Mouse (Mus musculus): Measurements from ENCODE around the gene Vps13d. TPM values are rescaled to one million over a fixed set of nuclear protein-coding genes. Genes with fewer than 3 reads are reported as not detected.

Gene Vps13d
- total RNA-seq, 2 experiments from 2014 or later, result 26.3 to 27.2 TPM

DNA sequence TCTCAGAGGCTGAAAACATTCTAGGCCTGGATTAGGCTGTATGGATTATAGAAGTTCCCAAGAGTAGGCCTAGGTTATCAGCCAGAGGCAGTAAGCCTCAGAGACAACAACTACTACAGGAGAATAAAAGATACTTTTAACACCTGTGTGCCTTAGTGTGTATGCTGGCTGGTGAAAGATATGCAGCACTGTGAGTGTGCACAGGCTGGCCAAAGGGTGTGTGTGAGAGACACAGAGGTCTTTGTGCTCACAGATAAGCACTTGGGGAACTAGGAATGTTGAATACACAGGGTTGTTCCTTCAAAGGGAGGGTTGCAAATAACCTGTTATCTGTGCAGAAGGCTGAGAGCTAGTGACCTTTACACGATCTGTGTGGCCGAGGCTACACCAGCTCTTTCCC lies 115.5 kb downstream of the Vps13d start:
- no peak for DNase-seq

GRCm38 (mm10) chr4:145074276-145074675 lies 120.5 kb downstream of the Vps13d start:
- no peak for DNase-seq

- no peak for DNase-seq
Measured at GRCm38 (mm10) chr4:145073728-145074127, 121.1 kb downstream of the Vps13d start.

DNA sequence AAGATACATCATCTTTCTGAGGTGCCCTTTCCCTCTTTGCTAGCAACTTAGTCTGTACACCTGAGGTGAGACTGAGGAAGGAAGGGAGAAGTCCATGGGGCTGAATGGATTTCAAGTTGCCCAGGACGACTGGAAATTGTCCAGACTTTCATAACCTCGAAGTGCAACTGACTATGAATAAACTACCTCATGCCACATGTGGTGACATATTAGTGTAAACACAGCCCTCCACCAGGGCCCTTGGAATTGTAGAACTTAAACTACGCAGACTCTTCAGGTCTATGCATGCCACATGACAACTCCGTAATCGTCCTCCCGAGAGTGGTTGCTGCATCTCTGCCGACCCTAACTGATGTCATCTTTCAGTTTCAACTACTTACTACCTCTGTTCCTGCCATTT lies 122.9 kb downstream of the Vps13d start:
- DNase-seq, result no peak

DNA sequence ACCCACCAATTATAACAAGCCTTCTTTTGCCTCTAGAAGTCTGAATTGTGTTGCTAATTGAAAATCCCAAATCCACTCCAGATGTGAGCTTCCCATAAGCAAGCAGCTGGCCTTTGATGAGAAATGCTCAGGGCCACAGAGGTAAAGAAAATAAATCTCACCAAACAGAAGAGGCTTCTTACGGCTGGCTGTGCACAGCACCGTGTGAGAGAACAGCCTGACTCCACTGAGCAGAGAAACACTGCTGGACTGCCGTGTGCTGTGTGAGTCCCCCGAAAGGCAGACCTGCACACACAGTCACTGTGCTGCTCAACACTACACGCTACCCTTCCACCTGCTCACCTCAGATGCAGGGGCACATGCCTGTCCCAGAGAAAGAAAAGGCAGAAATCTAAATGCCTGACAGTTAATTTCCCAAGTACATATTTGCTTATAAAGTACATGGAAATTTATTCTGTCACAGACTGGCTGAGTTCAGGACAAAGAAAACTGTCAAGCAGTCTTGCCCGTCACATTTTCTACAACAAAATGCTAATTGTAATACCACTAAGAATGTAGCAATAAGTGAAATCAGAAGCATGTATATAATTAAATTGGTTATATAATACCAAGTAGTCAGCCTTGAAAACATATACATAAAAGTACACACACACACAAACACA lies 127.7 kb downstream of the Vps13d start:
- DNase-seq, result no peak

- no peak for DNase-seq
Measured at GRCm38 (mm10) chr4:145066336-145067018, 128.3 kb downstream of the Vps13d start.

DNA sequence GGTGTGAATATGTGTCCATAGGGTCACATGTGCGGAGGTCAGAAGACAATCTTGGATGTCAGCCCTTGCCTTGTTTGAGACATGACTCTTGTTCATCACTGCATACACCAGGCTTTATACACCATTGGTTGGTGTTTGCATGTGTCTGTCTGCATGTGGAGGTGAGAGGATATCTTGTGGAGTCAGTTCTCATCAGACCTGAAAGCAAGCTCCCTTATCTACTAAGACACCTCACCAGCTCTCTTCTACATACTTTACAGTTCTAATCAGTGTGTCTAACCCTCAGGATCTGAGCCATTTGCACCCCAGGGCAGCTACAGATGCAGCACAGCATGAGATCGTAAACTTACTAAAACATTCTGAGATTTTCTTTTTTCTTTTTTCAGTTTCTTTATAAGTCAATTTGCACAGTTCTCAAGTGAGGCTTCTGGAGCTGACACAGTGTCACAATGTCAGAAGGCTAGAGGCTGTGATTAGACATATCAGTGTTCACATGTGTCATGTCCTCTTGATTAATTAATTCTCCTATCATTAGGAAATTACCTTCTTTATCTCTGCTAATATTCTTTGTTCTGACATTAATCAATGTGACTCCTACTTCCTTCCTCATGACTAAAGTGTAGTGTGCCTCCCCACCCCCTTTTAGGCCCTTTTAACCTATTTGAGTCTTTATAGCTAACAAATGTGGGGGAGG lies 135.9 kb downstream of the Vps13d start:
- no peak for DNase-seq

- no peak for DNase-seq
Measured at GRCm38 (mm10) chr4:145056346-145056745, 138.5 kb downstream of the Vps13d start.

DNA sequence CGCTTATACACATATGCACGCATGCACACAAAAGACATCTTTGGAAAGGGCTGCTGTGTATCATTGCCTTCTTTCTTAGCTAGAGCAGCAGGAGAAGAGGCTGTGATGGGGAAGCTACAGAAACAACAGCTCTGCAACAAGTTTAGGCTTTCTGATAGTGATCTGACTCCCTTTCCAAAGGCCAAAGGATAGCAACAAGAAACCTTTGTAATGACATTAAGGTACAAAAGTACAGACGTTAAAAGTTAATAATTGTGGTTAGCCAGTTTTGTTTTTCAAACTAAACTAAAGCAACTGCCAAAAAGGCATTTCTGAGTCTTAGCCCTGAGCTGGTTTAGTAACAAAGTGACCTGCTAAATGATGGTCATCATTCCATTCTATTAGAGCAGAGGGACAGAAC lies 139.0 kb downstream of the Vps13d start:
- DNase-seq, result no peak

DNA sequence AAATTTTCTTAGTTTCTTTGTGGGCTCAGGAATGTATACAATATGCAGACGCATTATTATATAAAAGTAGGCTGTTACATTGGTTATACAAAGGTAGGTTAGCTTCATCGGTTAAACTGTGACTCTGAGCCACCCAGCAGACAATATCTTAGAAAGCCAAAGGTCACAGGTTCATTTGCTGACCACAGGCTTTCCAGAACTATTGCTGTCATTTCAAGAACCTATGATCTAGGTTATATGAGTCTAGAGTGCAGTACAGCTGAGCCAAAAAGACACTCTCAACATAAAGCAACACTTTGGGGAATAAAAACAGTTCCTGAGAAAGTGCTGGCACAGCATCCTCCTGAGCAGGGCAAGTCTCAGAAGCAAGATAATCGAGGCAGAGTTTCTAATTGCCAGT lies 140.4 kb downstream of the Vps13d start:
- DNase-seq, result no peak

GRCm38 (mm10) chr4:145052697-145053096 lies 142.1 kb downstream of the Vps13d start:
- no peak for DNase-seq

- no peak for DNase-seq
Measured at GRCm38 (mm10) chr4:145052282-145052681, 142.5 kb downstream of the Vps13d start.

DNA sequence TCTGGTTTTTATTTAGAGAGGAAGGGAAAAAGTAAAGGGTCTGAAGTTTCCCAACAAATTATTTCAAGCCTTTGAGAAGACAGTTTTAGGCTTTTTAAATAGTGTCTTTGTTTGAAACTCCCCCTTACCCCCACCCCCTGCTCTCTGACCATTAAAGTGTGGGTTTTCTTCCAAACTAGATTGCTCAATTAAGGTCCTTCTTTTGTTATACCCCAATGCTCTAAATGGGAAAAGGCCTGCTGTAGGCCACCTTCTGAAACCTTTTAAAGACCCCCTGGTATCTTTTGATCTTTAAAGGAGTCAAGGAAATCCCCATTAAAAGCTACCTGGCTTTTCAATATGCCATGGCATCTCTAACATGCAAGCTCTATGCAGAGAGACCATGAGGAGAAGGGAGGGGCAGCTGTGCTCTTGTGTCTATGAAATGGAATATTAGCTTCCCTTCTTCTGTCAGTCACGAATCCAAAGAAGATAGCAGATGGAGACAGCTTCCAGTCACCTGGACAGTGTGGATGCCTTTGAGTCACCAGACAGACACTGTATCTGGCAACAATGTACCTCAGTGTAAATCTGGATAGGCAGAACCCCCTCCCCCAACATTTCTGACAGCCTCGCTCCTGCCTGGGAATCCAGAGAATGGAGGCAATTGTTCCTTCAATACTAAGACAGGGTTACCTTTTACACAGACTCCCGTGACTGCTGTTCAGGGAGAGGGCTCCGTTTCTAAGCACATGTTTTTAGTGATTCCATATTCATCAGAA lies 143.4 kb downstream of the Vps13d start:
- DNase-seq, result no peak

GRCm38 (mm10) chr4:145050518-145051208 lies 144.1 kb downstream of the Vps13d start:
- DNase-seq, result no peak

GRCm38 (mm10) chr4:145047964-145048363 lies 146.8 kb downstream of the Vps13d start:
- DNase-seq, result no peak

DNA sequence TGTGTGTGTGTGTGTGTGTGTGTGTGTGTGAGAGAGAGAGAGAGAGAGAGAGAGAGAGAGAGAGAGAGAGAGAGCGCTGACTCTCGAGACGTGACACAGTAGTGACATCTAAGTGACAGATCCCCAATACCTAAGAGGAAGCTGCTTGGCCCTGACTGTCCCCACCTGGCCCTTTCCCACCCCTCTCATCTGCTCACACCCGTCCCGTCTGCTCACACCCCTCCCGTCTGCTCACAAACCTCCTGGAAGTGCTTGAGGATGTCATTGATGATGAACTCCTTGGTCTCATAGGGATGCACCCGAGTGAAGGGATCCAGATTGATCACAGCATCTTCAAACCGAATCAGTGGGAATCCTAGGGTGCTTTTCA lies 148.8 kb downstream of the Vps13d start:
- no peak for DNase-seq

GRCm38 (mm10) chr4:145045312-145046031 lies 149.3 kb downstream of the Vps13d start:
- no peak for DNase-seq

GRCm38 (mm10) chr4:145041223-145041870 lies 153.5 kb downstream of the Vps13d start:
- DNase-seq, result no peak

DNA sequence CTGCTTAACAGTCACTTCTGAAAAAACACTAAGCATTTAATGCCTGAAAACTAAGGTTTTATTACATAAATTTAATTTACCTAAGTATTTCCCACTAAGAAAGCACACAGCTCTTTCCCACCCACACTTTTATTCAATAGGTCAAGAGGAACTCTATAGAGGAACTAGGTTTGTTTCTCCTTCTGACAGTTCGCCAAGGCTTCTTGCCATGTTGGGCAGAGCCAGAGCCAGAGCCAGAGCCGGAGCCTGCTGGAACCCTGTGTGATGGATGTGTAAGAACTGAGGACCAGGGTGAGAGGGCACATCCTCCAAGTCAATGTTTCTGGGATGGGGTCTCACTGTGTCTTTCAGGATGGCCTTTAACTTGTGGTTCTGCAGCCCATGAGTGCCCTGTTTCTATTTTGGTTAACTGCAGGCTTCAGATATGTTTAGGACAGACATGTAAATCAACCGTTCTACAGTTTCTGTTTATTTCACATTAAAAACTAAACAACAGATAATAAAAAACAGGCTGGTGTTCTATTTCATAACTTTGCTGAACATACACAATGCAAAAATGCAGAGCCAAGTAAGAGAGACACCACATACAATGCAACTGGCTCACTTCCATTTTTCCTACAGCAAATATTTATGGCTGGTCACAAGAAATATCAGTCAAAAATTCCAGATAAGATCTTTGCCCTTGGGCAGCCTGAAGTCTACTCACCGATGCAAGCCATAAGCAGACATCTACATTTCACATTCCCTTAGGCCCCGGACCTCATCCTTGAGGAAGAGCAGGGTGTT lies 157.0 kb downstream of the Vps13d start:
- no peak for DNase-seq

GRCm38 (mm10) chr4:145037006-145037405 lies 157.8 kb downstream of the Vps13d start:
- no peak for DNase-seq
